Mouse (Mus musculus): ENCODE measurements around the gene Zfp110.
"Not testable (repeated sequence)": the region's sequence is repeated elsewhere in the genome, so short reads cannot be mapped to it uniquely, and the experiment has no call there.

The Zfp110 gene

DNA sequence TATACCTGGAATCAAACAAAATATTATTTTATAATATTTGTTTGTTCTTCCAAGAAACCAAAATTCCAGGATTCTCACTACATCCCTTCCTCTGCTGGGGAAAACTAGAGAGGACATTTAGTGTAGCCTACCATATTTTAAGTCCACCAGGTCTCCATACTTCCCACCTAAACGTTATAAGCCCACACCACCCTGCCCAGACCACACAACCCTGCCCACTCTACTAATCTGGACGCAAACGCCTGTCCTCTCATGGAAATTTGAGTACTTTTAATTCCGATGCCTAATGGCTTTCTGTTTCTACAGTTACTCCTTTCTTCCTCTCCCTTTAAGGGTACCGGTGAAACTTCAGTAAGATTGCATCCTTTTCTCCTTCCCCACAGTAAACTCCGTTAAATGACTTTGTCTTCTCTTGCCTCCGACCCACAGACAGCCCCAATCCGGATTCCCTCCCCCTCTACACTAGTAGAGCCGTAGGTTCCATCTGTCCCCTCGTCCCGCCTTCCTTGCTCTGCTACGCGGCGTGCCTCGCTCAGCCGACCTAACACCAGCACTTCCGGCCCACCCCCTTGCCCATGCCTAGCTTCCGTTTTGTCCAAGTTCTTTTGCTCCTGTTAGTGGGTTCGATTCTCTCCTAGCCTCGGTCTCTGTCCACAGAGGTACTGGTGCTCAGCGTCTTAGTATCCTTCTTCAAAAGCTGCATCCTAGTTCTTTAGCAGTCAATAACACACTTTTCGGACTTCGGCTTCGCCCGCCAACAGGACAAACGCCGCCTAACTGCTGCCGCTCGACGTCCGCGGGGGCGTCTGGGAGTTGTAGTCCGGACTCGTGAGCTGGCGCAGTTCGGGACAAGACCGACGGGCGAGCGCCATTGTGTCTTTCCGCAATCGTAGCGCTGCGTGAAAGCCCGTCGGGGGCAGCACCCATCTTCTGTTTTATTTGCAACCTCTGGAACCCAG lies at the start of gene Zfp110:
Zfp110 (plus strand) TSS at position 600 of the 959 bp plus-strand sequence.
- DNase-seq (ENCODE audit: low spot score in 2 of 2) = peak; percentile 84 to 86

- DNase-seq (ENCODE audit: low spot score in 2 of 2) = no peak
Measured at GRCm38 (mm10) chr7:12787333-12787732, 47.2 kb upstream of the Zfp110 start.

DNA sequence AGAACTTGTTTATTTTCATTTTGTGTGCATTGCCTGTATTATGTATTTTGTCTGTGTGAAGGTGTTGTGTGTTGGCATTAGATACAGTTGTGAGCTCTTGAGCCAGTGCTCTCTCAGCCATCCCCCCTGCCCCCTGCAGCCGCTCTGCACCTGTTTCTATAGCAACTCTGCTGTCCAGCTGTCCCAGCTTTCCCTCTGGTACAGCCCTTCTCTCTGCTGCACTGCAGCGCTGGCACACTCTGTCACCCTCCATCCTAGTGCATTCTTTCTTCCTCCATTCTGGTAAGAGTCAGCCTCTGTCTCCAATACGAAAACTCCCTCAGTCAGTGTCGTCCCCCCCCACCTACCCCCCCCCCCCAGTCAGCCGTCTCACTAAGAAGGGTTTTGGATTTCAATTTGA lies 46.5 kb upstream of the Zfp110 start:
- no peak for DNase-seq (ENCODE audit: low spot score in 2 of 2)

GRCm38 (mm10) chr7:12792624-12793023 lies 41.9 kb upstream of the Zfp110 start:
- DNase-seq (ENCODE audit: low spot score in 2 of 2) = not testable (repeated sequence)

GRCm38 (mm10) chr7:12797971-12798370 lies 36.6 kb upstream of the Zfp110 start:
- DNase-seq (ENCODE audit: low spot score in 2 of 2) = no peak

- DNase-seq (ENCODE audit: low spot score in 2 of 2) = no peak
Measured at GRCm38 (mm10) chr7:12799554-12799953, 35.0 kb upstream of the Zfp110 start.

GRCm38 (mm10) chr7:12802866-12803726 lies 31.5 kb upstream of the Zfp110 start, which contains the start of gene Zscan18:
Gene Zscan18, minus strand, starts transcription at chr7:12803635.
- DNase-seq (ENCODE audit: low spot score in 2 of 2) = peak; percentile 49 to 56

DNA sequence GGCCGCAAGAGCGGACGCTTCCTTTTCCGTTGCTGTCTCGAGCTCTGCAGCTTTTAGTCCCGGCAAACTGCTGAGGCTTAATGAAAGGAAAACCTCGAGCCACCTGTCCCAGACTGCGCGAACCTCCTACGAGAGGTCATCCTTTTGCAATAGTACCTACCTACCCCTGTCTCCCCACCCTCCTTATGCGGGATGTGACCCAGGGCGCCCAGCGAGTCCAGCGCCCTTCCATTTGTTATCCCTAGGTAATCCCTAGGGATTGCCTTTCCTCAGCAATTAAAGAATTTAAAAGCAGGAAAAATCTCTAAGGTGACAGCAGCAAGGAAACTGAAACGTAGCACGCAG lies 30.9 kb upstream of the Zfp110 start:
- no peak for DNase-seq (ENCODE audit: low spot score in 2 of 2)

- no peak for DNase-seq (ENCODE audit: low spot score in 2 of 2)
Measured at GRCm38 (mm10) chr7:12815566-12815965, 19.0 kb upstream of the Zfp110 start.

- peak; percentile 88 to 93 for DNase-seq (ENCODE audit: low spot score in 2 of 2)
Measured at GRCm38 (mm10) chr7:12818521-12819295, 15.9 kb upstream of the Zfp110 start, which contains the start of gene Zfp329. Gene Zfp329, minus strand, starts transcription at chr7:12818858.

- DNase-seq (ENCODE audit: low spot score in 2 of 2) = peak; percentile 8 to 18
Measured at GRCm38 (mm10) chr7:12835193-12835671, 671 bp downstream of the Zfp110 start.

- DNase-seq (ENCODE audit: low spot score in 2 of 2) = no peak
Measured at GRCm38 (mm10) chr7:12835779-12836178, 1.2 kb downstream of the Zfp110 start.

DNA sequence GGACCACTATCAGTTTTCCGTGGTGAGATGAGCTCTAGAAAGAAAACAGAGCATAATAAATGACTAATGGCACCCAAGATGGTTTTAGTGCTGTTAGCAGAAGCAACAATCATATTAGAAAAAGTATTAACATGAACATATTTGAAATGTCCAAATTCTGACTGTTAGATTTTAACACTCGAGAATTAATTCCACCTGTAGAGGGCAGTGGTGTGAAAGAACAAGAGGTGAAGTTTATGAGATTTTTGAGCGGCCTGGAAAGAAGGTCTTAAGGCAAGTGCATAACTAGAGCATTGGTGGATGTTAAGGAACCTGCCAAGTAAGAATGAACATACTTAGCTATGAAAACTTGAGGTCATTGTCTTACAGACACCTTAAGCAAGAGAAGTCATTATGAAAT lies 39.7 kb downstream of the Zfp110 start:
- DNase-seq (ENCODE audit: low spot score in 2 of 2) = peak in 1 of 2 experiments; percentile 49

DNA sequence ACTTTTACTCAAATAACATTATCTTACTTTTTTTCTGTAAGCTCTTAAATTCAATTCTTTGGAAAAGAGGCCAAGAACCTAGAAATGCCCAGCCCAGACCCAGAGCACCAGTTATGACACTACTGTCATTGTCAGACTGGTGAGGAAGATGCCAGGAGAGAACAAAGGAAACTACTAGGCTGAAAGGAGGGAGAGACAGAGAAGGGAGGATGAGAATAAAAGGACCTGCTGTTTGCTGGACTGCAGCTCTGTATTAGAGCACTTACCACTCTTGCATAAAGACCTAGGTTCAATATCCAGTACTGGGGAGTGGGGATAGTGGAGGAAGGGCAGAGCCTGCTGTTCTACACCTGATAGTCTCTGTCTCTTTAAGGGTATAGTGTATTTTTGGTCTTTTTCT lies 45.5 kb downstream of the Zfp110 start:
- DNase-seq (ENCODE audit: low spot score in 2 of 2) = no peak

GRCm38 (mm10) chr7:12880497-12880896 lies 45.9 kb downstream of the Zfp110 start:
- DNase-seq (ENCODE audit: low spot score in 2 of 2) = not testable (repeated sequence)

- DNase-seq (ENCODE audit: low spot score in 2 of 2) = peak; percentile 87
Measured at GRCm38 (mm10) chr7:12880911-12881660, 46.5 kb downstream of the Zfp110 start, which contains the start of gene Zfp128. Gene Zfp128, plus strand, starts transcription at chr7:12881177.

- DNase-seq (ENCODE audit: low spot score in 2 of 2) = no peak
Measured at GRCm38 (mm10) chr7:12886563-12887266, 52.2 kb downstream of the Zfp110 start.

DNA sequence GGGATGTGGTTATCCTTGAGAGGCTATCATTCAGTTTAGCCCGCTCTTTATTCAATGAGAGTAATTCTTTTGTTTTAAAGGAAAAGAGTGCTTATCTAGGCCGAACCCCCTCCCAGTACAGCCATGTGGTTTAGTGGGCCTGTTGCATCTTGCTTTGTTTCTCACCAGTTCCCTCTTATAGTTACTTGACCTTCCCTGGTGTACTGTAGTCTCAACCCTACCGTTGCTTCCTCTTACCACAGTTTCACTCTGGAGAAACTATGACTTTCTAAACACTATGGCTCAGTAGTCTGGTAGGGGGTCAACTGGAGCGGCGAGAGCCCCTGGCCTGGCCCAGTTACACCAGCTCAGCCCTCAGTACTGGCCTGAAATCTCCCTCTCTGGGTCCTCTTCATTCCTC lies 53.0 kb downstream of the Zfp110 start:
- no peak for DNase-seq (ENCODE audit: low spot score in 2 of 2)

- DNase-seq (ENCODE audit: low spot score in 2 of 2) = no peak
Measured at GRCm38 (mm10) chr7:12890928-12891327, 56.4 kb downstream of the Zfp110 start.

- no peak for DNase-seq (ENCODE audit: low spot score in 2 of 2)
Measured at GRCm38 (mm10) chr7:12891334-12891733, 56.8 kb downstream of the Zfp110 start.

All from thymus, postnatal 10 days (tissue).